Mouse (Mus musculus) lung, adult 2 months (tissue): ENCODE data around the gene Flnb.

Experiments
- CTCF ChIP-seq: fragments of 200-500 bp; IDR thresholded peaks from 2 replicates; pipeline ENCODE4 v1.5.1; 2011; ENCODE audit warnings: mild to moderate bottlenecking, low read length, control low read depth; ENCODE audit not compliant: insufficient read depth
- POLR2A ChIP-seq: fragments of 200-500 bp; IDR thresholded peaks from 2 replicates; pipeline ENCODE4 v1.6.1; 2011; ENCODE audit warnings: low read depth, mild to moderate bottlenecking, control low read depth, low read length, borderline replicate concordance; ENCODE audit errors: extremely low read depth

- TF ChIP-seq CTCF (no peak), POLR2A (no peak)
Observed at GRCm38 (mm10) chr14:7886008-7886407, 68.3 kb downstream of the Flnb start.
